Mouse (Mus musculus): ENCODE measurements around the gene Pnpo.

Pnpo gene

DNA sequence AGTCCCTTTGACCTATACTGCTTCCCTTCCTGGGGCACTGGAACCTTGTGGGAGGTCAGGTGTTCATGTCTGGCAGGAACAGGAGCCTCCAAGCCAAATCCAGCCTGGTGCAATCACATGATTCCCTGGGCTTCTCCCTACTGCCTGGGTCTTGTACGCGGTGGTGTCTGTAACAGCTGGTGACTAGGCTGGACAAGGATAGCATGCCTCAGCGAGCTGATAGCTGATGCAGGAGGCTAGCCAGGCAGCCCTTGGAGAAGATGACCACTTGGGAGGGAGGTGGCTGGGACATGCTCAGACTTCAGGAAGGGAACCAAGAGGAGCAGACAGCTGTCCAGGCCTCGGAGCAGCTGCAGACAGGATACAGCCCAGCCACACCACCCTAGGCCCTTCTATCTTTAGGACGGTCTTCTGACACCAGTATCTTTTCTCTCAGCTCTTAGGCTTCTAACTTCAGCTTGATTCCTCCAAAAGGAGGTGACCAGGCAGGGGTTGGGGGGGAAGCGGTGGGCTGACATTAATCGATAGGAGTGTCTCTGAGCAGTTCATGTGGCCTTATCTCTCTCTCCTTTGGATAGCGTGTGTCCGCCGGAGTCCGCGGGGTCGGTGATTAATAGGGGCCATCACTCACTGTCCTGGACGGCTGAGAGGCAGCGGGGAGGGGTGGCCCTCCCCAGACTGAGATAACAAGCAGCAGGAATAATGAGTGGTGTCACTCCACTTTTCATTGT is 37.2 kb downstream of the Pnpo start:
- DNase-seq (ENCODE audit: low read depth, low spot score) = no peak

- no peak for DNase-seq (ENCODE audit: low read depth, low spot score)
These were observed 40.8 kb downstream of the Pnpo start for GRCm38 (mm10) chr11:96902639-96903635.

GRCm38 (mm10) chr11:96901332-96901731 is 42.5 kb downstream of the Pnpo start:
- DNase-seq (ENCODE audit: low read depth, low spot score) = no peak

DNA sequence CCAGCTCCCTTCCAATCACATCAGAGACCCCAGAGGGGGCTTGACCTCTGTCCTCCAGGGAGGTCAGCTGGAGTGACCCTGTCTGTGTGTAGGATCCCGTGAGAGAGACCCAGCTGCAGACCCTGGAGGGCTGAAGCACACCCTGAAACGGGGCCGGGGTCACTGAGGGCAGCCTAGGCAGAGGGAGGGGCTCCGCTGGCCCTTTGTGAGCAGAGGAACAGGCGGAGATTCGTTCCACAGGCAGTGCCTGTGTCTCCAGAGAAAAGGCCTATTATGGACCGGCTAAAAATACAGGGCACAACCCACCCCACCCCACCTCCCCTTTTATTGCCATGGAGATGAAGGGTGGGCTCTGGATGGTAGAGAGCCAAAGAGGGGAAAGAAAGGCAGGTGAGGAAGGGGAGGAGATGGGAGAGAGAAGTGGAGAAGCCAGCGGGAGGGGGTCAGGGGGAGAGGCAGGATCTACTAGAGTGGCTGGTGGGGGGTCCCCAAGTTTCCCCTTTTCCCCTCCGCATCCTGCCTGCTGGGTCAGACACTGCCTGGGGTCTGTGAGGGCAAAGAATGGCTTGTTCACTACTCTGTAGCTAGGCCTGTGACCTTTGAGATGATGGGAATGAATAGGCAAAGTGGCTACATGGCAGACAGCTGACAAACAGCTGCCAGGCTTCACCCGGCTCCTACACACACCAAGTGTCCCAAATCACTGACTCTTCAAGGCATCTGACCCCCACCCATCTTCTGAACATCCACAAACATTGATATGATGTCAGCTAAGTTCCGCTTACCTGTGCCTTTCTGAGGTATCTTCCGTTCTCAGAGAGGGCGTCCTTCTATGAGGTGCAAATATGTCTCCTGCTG is 44.1 kb downstream of the Pnpo start:
- DNase-seq (ENCODE audit: low read depth, low spot score) = no peak

GRCm38 (mm10) chr11:96895886-96896285 is 47.9 kb downstream of the Pnpo start:
- no peak for DNase-seq (ENCODE audit: low read depth, low spot score)

- no peak for DNase-seq (ENCODE audit: low read depth, low spot score)
These were observed 50.5 kb downstream of the Pnpo start for GRCm38 (mm10) chr11:96893203-96893842.

DNA sequence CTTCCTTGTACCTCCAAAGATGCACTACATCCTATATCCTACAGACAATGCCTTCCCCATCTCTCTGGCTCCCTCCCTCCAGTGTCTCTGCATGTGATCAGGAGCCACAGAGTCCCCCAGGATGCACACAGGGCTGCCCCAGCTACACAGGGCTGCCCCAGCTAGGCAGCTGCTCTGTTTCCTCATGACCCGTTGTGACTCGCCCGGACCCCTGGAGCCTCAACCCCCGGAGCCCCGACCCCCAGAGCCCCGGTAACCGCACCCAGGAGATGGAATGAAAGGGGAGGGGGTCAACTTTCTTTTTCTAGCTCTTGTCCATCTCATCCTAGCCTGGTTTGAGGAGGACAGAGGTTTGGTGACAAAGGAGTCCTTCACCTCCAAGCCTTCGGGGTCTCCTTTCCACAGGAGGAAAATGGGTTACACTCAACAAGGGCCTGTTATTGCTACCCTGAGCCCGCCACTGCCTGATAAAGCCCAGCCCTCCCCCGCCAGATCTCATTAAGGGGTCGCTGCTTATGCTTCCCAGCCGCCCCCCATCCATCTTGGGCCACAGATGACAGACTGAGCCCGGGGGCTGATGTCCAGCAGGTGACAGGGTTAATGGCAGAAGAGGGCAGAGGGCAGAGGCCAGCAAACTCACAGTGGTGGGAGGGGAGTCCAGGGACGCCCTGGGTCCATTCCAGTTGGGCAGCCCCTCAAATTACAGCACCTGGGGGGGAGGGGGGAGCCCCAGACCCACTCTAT is 51.8 kb downstream of the Pnpo start:
- DNase-seq (ENCODE audit: low read depth, low spot score) = no peak

All from WW6 (cell line).